Mouse (Mus musculus) midbrain, embryonic 13.5 days (tissue): ENCODE data around the gene Adam12. TPM values are rescaled to one million over a fixed set of nuclear protein-coding genes. Genes with fewer than 3 reads are reported as not detected.

Experiments used
- ATAC-seq: fragments of 200-750 bp; cut with Nextera tagmentation; 2 replicates; pipeline ENCODE4 v1.8.0; 2017; ENCODE audit warnings: mild to moderate bottlenecking, moderate TSS enrichment, moderate library complexity
- H3K27ac ChIP-seq: fragments of 300-500 bp; sonication (generic); 2 replicates; pipeline ENCODE4 v1.5.1; 2015; ENCODE audit warnings: inconsistent platforms, mild to moderate bottlenecking, moderate library complexity
- H3K27me3 ChIP-seq: fragments of 300-500 bp; sonication (generic); 2 replicates; pipeline ENCODE4 v1.6.1; 2015; ENCODE audit warnings: mild to moderate bottlenecking, inconsistent platforms
- H3K36me3 ChIP-seq: fragments of 300-500 bp; sonication (generic); 2 replicates; pipeline ENCODE4 v1.6.1; 2015; ENCODE audit warnings: mild to moderate bottlenecking, inconsistent platforms
- H3K4me1 ChIP-seq: fragments of 300-500 bp; sonication (generic); replicated peaks from 2 replicates; pipeline ENCODE4 v1.6.1; 2015; ENCODE audit warnings: inconsistent platforms
- H3K4me2 ChIP-seq: fragments of 300-500 bp; sonication (generic); replicated peaks from 2 replicates; pipeline ENCODE4 v1.6.1; 2015; ENCODE audit warnings: moderate library complexity, mild to moderate bottlenecking, inconsistent platforms
- H3K4me3 ChIP-seq: fragments of 300-500 bp; sonication (generic); replicated peaks from 2 replicates; pipeline ENCODE4 v1.5.1; 2015; ENCODE audit warnings: mild to moderate bottlenecking, inconsistent platforms
- H3K9ac ChIP-seq: fragments of 300-500 bp; sonication (generic); replicated peaks from 2 replicates; pipeline ENCODE4 v1.6.1; 2015; ENCODE audit warnings: mild to moderate bottlenecking, inconsistent platforms
- H3K9me3 ChIP-seq: fragments of 300-500 bp; sonication (generic); 2 replicates; pipeline ENCODE4 v1.6.1; 2016; ENCODE audit warnings: mild to moderate bottlenecking, inconsistent platforms
- WGBS: fragments of 180-500 bp; shearing (Covaris S2); methylation state at CpG from one replicate; pipeline ENCODE4 v1.1.7; 2015; 5-methylcytosine and 5-hydroxymethylcytosine counted together
- polyA plus RNA-seq: library from polyadenylated mRNA; unstranded; fragments of >200 nt; fragmentation: Nextera tagmentation; extraction: Ambion mirVana; gene quantifications from 2 replicates; pipeline ENCODE4 v1.2.1, GENCODE M21; 2015

Adam12 gene
- polyA plus RNA-seq, 1 experiment from 2014 or later: 1.8 TPM

DNA sequence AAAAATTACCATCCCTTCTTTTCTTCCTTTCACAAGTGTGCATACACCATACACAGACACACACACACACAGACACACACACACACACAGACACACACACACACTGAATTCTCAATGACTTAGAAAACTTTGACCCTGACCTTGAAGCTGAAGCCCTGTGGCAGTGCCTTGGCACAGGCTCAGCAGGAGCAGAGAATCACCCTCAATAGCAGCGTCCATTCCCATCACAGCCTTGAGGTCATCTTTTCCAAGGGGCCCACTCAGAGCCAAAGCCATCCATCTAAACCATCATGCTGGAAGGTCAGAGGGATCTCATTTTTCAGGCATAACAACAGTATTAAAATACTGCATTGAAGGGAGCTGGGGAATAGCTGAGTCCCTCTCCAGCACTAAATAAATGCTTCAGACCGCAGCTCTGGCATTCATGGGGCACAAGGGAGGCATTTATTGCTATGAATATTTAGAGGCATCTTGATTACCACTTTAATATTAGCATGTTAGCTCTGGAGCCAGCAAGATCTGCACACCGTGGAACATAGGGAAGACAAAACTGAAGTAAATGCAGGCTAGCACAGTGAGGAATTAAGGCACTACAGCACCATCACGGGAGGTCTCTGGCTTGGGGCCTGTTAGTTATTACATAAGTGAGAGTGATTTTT is 92.5 kb downstream of the Adam12 start:
- Histone ChIP-seq H3K4me1 (no peaks in the 10 kb centered on the region), H3K36me3 (no peaks in the 10 kb centered on the region), H3K9ac (no peak overlapping the region), H3K4me2 (no peak overlapping the region), H3K9me3 (no peaks in the 10 kb centered on the region), H3K27ac (no peak overlapping the region; the same call in 1 of the 2 replicates), H3K27me3 (no peaks in the 10 kb centered on the region), H3K4me3 (no peak overlapping the region)
- 75% methylated on average over 4 of the region's 4 CpGs for WGBS
- no peak for ATAC-seq

DNA sequence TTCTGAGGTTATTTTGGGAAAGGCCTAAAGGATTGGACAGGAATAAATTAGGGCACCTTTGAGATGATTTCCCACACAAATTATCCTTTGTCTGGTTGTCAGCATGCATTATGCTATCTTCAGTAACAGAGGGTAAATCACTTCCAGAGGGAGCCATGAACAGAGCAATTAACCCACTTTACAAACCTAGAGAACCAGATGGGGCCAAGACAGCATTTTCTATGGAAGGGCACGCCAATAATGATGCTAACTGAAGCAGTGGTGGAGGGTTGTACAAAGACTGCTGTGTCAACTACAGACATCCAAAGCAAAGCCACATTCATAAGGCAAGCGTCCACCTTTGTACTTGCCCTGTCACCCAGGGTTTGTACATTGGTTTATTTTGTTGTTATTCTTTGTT is 99.6 kb downstream of the Adam12 start:
- H3K36me3 ChIP-seq: no peaks in the 10 kb centered on the region
- 43% methylated on average over 2 of the region's 2 CpGs for WGBS
- H3K4me3 ChIP-seq: no peak overlapping the region
- no peak overlapping the region for H3K9ac ChIP-seq
- 0 out of 2 replicates have a peak, but pooled peaks have one; percentile 37 for ATAC-seq
- H3K27me3 ChIP-seq: no peaks in the 10 kb centered on the region
- peak overlapping the region; percentile 16; the same call in 1 of the 2 replicates for H3K27ac ChIP-seq
- H3K4me2 ChIP-seq: no peak overlapping the region
- H3K4me1 ChIP-seq: peaks cover 26% of the 10 kb centered on the region
- no peaks in the 10 kb centered on the region for H3K9me3 ChIP-seq

DNA sequence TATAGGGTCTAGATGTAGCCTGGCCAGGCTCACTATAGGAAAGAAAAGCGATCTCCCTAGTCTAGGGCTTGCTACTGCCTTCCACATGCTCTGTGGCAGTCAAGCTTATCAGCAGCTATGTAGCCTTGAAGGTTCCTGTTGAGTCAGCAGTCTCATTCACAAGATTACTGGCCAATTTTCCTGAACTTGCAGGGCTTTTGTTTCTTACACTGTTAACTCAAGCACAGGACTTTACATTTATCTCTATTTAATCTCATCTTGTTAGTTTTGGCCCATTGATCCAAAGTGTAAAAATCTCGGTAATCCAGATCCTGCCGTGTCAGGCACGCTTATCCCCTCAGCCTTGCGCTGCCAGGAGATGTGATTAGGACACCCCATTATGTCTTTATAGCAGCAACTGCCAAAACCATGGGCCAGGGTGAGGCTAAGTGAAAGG is 103.8 kb downstream of the Adam12 start:
- ATAC-seq: no peak
- no peaks in the 10 kb centered on the region for H3K9me3 ChIP-seq
- peaks cover 25% of the 10 kb centered on the region for H3K4me1 ChIP-seq
- H3K4me2 ChIP-seq: no peak overlapping the region
- no peak overlapping the region for H3K9ac ChIP-seq
- no peak overlapping the region for H3K4me3 ChIP-seq
- H3K27me3 ChIP-seq: no peaks in the 10 kb centered on the region
- H3K27ac ChIP-seq: no peak overlapping the region
- 50% methylated on average over 5 of the region's 5 CpGs for WGBS
- H3K36me3 ChIP-seq: no peaks in the 10 kb centered on the region

DNA sequence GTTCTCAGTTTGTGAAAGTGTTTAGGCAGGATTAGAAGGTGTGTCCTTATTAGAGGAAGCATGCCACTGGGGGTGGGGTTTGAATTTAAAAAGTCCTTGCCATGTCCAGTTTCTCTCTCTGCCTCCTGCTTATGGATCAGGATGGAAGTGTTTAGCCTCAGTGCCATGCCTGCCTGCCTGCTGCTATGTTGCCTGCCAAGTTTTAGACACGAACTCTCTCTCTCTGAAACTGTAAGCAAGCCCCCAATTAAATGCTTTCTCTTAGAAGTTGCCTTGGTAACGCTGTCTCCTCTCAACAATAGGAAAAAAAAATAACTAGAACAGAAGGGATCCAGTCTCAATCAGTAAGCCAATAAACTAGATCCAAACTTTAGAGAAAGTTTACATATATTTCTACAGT is 110.5 kb downstream of the Adam12 start:
- Histone ChIP-seq H3K27ac (no peak overlapping the region), H3K36me3 (no peaks in the 10 kb centered on the region), H3K27me3 (no peaks in the 10 kb centered on the region), H3K4me2 (no peak overlapping the region), H3K4me3 (no peak overlapping the region), H3K9ac (no peak overlapping the region), H3K4me1 (no peaks in the 10 kb centered on the region), H3K9me3 (peaks cover 5% of the 10 kb centered on the region)
- ATAC-seq: no peak
- WGBS: 32% methylated on average over 2 of the region's 2 CpGs

DNA sequence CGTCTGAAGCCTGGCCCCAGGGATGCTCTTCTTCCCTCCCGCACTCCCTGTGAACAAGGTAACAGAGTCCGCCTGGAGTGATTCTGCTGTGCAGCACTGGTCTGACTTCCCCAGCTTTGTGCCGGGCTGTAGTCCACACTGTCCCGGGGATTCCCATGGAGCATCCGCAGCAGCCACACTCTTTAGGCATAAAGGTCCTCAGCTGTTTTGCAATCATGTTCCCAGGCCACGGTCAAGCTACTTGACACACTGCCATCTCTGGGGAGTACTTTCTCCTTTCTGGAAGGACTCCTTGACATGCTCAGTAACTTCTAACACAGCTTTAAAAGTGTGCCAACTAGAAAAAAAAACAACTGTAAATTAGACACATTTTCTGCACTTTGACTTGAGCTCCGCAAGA is 116.5 kb downstream of the Adam12 start:
- Histone ChIP-seq H3K4me2 (no peak overlapping the region), H3K36me3 (no peaks in the 10 kb centered on the region), H3K4me3 (no peak overlapping the region), H3K27me3 (no peaks in the 10 kb centered on the region), H3K9ac (no peak overlapping the region), H3K9me3 (peaks cover 5% of the 10 kb centered on the region), H3K4me1 (no peaks in the 10 kb centered on the region; the same call in 1 of the 2 replicates), H3K27ac (no peak overlapping the region)
- ATAC-seq: no peak
- WGBS: 92% methylated on average over 8 of the region's 8 CpGs

DNA sequence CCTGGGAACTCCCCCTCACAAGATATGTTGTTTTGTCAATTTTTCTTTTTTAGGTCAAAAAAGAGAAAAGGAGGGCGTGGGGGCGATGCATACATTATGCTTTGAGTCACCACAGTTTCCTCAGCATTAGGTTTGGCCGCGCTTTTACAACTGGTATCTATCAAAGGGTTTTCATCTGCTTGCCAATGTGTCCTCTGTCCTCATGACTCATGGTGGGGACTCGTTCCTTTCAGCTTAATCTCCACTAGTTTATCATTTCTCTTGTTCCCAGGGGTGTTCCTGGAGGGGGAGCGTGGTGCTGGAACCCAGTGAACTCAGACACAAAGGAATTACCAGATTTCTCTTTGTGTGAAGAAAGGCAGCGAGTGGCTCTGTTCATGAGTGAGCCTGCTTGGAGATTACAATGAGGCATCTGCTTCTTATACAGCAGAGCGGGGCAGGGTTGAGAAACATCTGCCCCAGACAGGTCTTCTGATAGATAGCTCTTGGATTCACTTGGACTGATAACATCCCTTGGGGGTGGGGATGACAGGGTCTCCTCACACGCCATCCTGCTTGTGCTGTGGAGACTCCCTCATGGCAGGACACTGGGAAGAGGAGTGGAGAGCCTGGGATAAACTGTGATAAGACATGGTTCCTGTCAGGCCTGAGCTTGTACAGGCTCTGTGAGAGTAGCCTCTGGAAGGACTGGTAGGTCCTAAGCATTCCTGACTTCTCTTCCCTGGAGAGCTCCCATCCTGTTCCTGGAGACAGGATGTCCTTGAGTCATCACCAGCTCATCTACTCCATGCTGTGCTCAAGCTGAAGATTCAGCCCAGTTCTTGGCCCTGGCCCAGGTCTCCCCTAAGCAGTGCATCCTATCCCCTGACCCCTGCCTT is 117.4 kb downstream of the Adam12 start:
- H3K9ac ChIP-seq: no peak overlapping the region
- no peak overlapping the region for H3K27ac ChIP-seq
- no peak for ATAC-seq
- H3K27me3 ChIP-seq: no peaks in the 10 kb centered on the region
- no peaks in the 10 kb centered on the region for H3K36me3 ChIP-seq
- no peaks in the 10 kb centered on the region; the same call in 1 of the 2 replicates for H3K4me1 ChIP-seq
- H3K4me2 ChIP-seq: no peak overlapping the region
- peaks cover 5% of the 10 kb centered on the region for H3K9me3 ChIP-seq
- no peak overlapping the region for H3K4me3 ChIP-seq
- 66% methylated on average over 9 of the region's 9 CpGs for WGBS

DNA sequence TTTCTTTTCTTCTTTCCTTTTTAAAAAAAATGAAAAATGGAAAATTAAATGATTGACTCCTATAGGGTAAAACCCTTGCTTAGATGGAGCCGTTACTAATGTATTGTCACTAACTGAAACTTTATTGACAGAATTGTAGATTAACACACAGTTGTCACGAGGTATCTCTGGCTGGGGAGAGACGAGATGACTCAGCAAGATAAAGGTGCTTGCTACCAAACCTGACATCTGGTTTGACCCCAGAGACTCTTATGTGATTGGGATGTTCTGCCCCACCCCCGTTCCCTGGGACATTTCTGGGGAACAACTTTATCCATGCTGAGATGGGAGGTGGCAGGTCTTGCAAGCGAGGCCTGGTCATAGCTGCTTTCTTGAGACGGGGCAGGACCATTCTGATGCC is 118.1 kb downstream of the Adam12 start:
- 82% methylated on average over 6 of the region's 6 CpGs for WGBS
- no peak overlapping the region for H3K4me2 ChIP-seq
- no peaks in the 10 kb centered on the region for H3K36me3 ChIP-seq
- no peak overlapping the region for H3K9ac ChIP-seq
- peaks cover 5% of the 10 kb centered on the region for H3K9me3 ChIP-seq
- ATAC-seq: no peak
- H3K27ac ChIP-seq: no peak overlapping the region
- no peaks in the 10 kb centered on the region; the same call in 1 of the 2 replicates for H3K4me1 ChIP-seq
- H3K27me3 ChIP-seq: no peaks in the 10 kb centered on the region
- no peak overlapping the region for H3K4me3 ChIP-seq

DNA sequence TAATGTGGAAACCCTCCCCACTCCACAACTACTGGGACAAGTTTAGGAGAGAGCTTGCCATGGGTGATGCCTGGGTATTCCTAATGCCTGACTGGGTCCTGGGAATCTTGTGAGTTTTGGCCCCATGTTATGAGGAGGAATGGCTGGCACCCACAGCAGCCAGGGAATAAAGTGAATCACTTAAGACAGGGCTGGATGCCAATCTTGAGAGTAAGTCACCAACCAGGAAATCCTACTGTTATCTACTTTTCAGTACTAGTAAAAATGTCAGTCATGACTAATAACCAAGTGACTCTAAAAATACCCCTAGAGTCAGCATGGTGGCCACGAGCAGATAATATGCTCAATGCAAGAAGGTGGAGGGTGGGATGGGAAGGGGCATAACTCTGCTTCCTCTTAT is 121.8 kb downstream of the Adam12 start:
- Histone ChIP-seq H3K36me3 (no peaks in the 10 kb centered on the region), H3K27ac (no peak overlapping the region), H3K4me1 (no peaks in the 10 kb centered on the region; the same call in 1 of the 2 replicates), H3K9me3 (no peaks in the 10 kb centered on the region), H3K4me3 (no peak overlapping the region), H3K9ac (no peak overlapping the region), H3K4me2 (no peak overlapping the region), H3K27me3 (no peaks in the 10 kb centered on the region)
- ATAC-seq: no peak
- whole genome bisulfite sequencing: 89% methylated on average over 1 of the region's 1 CpGs

DNA sequence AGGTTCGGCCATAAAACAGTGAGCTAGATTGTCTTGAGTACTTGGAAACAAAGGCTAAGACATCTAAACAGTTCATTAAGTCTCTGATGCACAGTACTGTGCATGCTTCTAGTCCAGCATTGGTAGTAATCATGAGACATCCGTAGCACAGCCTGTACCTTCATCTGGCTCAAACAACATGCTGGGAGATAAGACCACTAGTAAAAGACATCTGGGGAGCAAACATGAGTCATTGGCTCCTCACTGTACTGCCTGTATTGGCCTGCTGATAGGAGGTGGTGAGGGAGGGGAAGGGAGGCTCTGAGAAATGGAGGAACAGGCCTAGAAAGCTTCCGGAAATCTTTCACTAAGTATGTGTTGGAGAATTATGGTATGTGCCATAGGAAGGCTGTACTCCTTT is 124.1 kb downstream of the Adam12 start:
- no peak for ATAC-seq
- H3K9me3 ChIP-seq: no peaks in the 10 kb centered on the region
- no peak overlapping the region for H3K4me2 ChIP-seq
- no peak overlapping the region for H3K4me3 ChIP-seq
- 89% methylated on average over 3 of the region's 3 CpGs for WGBS
- no peaks in the 10 kb centered on the region for H3K27me3 ChIP-seq
- H3K36me3 ChIP-seq: no peaks in the 10 kb centered on the region
- no peaks in the 10 kb centered on the region for H3K4me1 ChIP-seq
- H3K9ac ChIP-seq: no peak overlapping the region
- no peak overlapping the region for H3K27ac ChIP-seq

DNA sequence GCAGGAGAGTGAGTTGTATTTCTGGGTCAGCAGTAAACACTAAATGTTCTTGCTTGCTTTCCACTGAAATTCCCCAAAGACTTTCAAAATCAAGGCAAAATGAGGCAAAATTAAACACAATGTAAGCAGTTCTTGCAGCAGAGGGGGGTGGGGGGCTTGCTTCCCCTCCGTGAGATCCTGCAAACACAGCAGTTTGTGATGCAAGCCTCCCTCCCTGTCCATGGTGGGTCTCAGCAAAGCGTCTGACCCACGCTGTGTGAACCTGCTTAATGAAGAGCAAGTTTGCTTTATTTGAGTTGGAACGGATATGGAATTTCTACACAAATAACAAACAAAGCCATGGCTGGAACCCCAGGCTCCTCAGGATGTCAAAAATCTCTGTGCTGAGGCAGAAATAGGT is 132.9 kb downstream of the Adam12 start:
- Histone ChIP-seq H3K27me3 (no peaks in the 10 kb centered on the region), H3K9ac (no peak overlapping the region), H3K27ac (no peak overlapping the region), H3K9me3 (no peaks in the 10 kb centered on the region), H3K4me3 (no peak overlapping the region), H3K4me2 (no peak overlapping the region), H3K36me3 (no peaks in the 10 kb centered on the region), H3K4me1 (0 out of 2 replicates have a peak, but pooled peaks cover 3% of the 10 kb centered on the region)
- 64% methylated on average over 4 of the region's 4 CpGs for WGBS
- ATAC-seq: no peak

DNA sequence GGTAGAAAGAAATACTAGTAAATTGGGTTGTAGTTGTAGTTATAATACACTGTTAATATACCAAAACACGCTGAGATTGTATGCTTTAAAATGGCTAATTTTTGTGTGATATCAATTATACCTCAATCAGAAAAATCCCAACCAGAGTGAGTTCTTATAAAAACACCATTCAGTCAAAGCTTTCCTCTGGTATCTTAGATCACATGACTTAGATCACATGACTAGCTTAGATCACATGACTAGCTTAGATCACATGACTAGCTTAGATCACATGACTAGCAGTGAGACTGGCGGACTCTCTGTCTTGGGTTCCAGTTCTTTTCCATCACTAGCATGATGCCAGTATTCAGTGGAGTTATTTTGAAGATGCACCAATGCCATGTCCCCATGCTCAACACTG is 134.1 kb downstream of the Adam12 start:
- H3K4me1 ChIP-seq: 0 out of 2 replicates have a peak, but pooled peaks cover 3% of the 10 kb centered on the region
- no peaks in the 10 kb centered on the region for H3K36me3 ChIP-seq
- 96% methylated on average over 2 of the region's 2 CpGs for WGBS
- no peak overlapping the region for H3K27ac ChIP-seq
- H3K9ac ChIP-seq: no peak overlapping the region
- no peaks in the 10 kb centered on the region for H3K9me3 ChIP-seq
- no peak overlapping the region for H3K4me2 ChIP-seq
- H3K4me3 ChIP-seq: no peak overlapping the region
- H3K27me3 ChIP-seq: no peaks in the 10 kb centered on the region
- ATAC-seq: no peak

DNA sequence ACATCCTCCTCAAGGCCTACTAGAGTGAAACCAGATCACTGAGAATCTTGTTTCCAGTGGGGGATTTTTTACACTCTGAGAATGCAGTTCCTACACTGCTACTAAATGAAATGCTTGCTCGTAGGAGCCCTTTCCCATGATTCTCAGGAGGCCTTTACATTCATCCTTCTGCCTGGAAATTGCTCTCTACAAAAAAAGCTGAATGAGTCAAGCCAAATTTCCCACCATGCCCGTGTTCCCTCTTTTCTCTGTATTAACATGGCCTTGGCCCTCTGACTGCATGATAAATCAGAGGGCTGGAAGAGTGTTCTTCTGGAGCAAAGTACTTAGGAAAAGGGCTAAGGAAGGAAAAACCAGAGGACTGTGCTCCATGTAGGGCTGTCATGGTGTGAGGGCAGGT is 138.1 kb downstream of the Adam12 start:
- 63% methylated on average over 2 of the region's 2 CpGs for WGBS
- Histone ChIP-seq H3K4me1 (0 out of 2 replicates have a peak, but pooled peaks cover under 1% of the 10 kb centered on the region), H3K9me3 (no peaks in the 10 kb centered on the region), H3K27ac (no peak overlapping the region), H3K27me3 (no peaks in the 10 kb centered on the region), H3K9ac (no peak overlapping the region), H3K36me3 (no peaks in the 10 kb centered on the region), H3K4me2 (no peak overlapping the region), H3K4me3 (no peak overlapping the region)
- ATAC-seq: no peak
